Mouse (Mus musculus): ENCODE data around the gene Smyd3. TPM values are rescaled to one million over a fixed set of nuclear protein-coding genes. Genes with fewer than 3 reads are reported as not detected.

Smyd3 gene
- polyA plus RNA-seq, 1 experiment, result 40.2 TPM

- Histone ChIP-seq H3K4me1 (ENCODE audit: control insufficient read depth, insufficient read depth, low read length) (no peaks in the 10 kb centered on the region), H3K27me3 (ENCODE audit: control insufficient read depth, insufficient read depth, low read length, poor library complexity, severe bottlenecking) (no peaks in the 10 kb centered on the region), H3K9ac (ENCODE audit: low read depth, poor library complexity, severe bottlenecking) (no peak overlapping the region), H3K27ac (ENCODE audit: insufficient read depth, low read length) (no peak overlapping the region), H3K4me3 (ENCODE audit: low read depth, low read length) (no peak overlapping the region), H3K36me3 (ENCODE audit: control insufficient read depth, insufficient read depth, low read length, poor library complexity, severe bottlenecking) (no peaks in the 10 kb centered on the region), H3K9me3 (replicated peaks; ENCODE audit: control insufficient read depth, insufficient read depth, low read length, poor library complexity, severe bottlenecking) (no peaks in the 10 kb centered on the region)
- no peak for TF ChIP-seq POLR2A (IDR thresholded peaks at IDR 0.05; ENCODE audit: insufficient read depth, low read length)
- no peak for TF ChIP-seq EP300 (IDR thresholded peaks at IDR 0.05; ENCODE audit: insufficient read depth, low read depth, low read length)
- TF ChIP-seq CTCF (IDR thresholded peaks at IDR 0.05; ENCODE audit: low read depth, low read length), result no peak
These were observed 306.5 kb downstream of the Smyd3 start for GRCm38 (mm10) chr1:179211313-179211712.

- Histone ChIP-seq H3K36me3 (ENCODE audit: control insufficient read depth, insufficient read depth, low read length, poor library complexity, severe bottlenecking) (no peaks in the 10 kb centered on the region), H3K9ac (ENCODE audit: low read depth, poor library complexity, severe bottlenecking) (no peak overlapping the region), H3K9me3 (replicated peaks; ENCODE audit: control insufficient read depth, insufficient read depth, low read length, poor library complexity, severe bottlenecking) (no peaks in the 10 kb centered on the region), H3K27me3 (ENCODE audit: control insufficient read depth, insufficient read depth, low read length, poor library complexity, severe bottlenecking) (no peaks in the 10 kb centered on the region), H3K4me3 (ENCODE audit: low read depth, low read length) (no peak overlapping the region), H3K4me1 (ENCODE audit: control insufficient read depth, insufficient read depth, low read length) (no peaks in the 10 kb centered on the region), H3K27ac (ENCODE audit: insufficient read depth, low read length) (no peak overlapping the region)
- TF ChIP-seq POLR2A (IDR thresholded peaks at IDR 0.05; ENCODE audit: insufficient read depth, low read length) (no peak), CTCF (IDR thresholded peaks at IDR 0.05; ENCODE audit: low read depth, low read length) (no peak), EP300 (IDR thresholded peaks at IDR 0.05; ENCODE audit: insufficient read depth, low read depth, low read length) (no peak)
These were observed 309.8 kb downstream of the Smyd3 start for GRCm38 (mm10) chr1:179207846-179208595.

GRCm38 (mm10) chr1:179207180-179207741 lies 310.6 kb downstream of the Smyd3 start:
- Histone ChIP-seq H3K4me1 (ENCODE audit: control insufficient read depth, insufficient read depth, low read length) (peaks cover 2% of the 10 kb centered on the region), H3K9ac (ENCODE audit: low read depth, poor library complexity, severe bottlenecking) (no peak overlapping the region), H3K36me3 (ENCODE audit: control insufficient read depth, insufficient read depth, low read length, poor library complexity, severe bottlenecking) (no peaks in the 10 kb centered on the region), H3K27ac (ENCODE audit: insufficient read depth, low read length) (no peak overlapping the region), H3K27me3 (ENCODE audit: control insufficient read depth, insufficient read depth, low read length, poor library complexity, severe bottlenecking) (no peaks in the 10 kb centered on the region), H3K9me3 (replicated peaks; ENCODE audit: control insufficient read depth, insufficient read depth, low read length, poor library complexity, severe bottlenecking) (no peaks in the 10 kb centered on the region), H3K4me3 (ENCODE audit: low read depth, low read length) (no peak overlapping the region)
- TF ChIP-seq CTCF (IDR thresholded peaks at IDR 0.05; ENCODE audit: low read depth, low read length), result no peak

GRCm38 (mm10) chr1:179198517-179199200 lies 319.2 kb downstream of the Smyd3 start:
- Histone ChIP-seq H3K27ac (ENCODE audit: insufficient read depth, low read length) (no peak overlapping the region), H3K4me3 (ENCODE audit: low read depth, low read length) (no peak overlapping the region), H3K9me3 (replicated peaks; ENCODE audit: control insufficient read depth, insufficient read depth, low read length, poor library complexity, severe bottlenecking) (no peaks in the 10 kb centered on the region), H3K27me3 (ENCODE audit: control insufficient read depth, insufficient read depth, low read length, poor library complexity, severe bottlenecking) (no peaks in the 10 kb centered on the region), H3K9ac (ENCODE audit: low read depth, poor library complexity, severe bottlenecking) (no peak overlapping the region), H3K4me1 (ENCODE audit: control insufficient read depth, insufficient read depth, low read length) (peaks cover 8% of the 10 kb centered on the region), H3K36me3 (ENCODE audit: control insufficient read depth, insufficient read depth, low read length, poor library complexity, severe bottlenecking) (no peaks in the 10 kb centered on the region)
- TF ChIP-seq EP300 (IDR thresholded peaks at IDR 0.05; ENCODE audit: insufficient read depth, low read depth, low read length) (peak; percentile 96), POLR2A (IDR thresholded peaks at IDR 0.05; ENCODE audit: insufficient read depth, low read length) (no peak)

- Histone ChIP-seq H3K36me3 (ENCODE audit: control insufficient read depth, insufficient read depth, low read length, poor library complexity, severe bottlenecking) (no peaks in the 10 kb centered on the region), H3K27ac (ENCODE audit: insufficient read depth, low read length) (no peak overlapping the region), H3K4me1 (ENCODE audit: control insufficient read depth, insufficient read depth, low read length) (peaks cover 8% of the 10 kb centered on the region), H3K9me3 (replicated peaks; ENCODE audit: control insufficient read depth, insufficient read depth, low read length, poor library complexity, severe bottlenecking) (no peaks in the 10 kb centered on the region), H3K9ac (ENCODE audit: low read depth, poor library complexity, severe bottlenecking) (no peak overlapping the region), H3K4me3 (ENCODE audit: low read depth, low read length) (no peak overlapping the region), H3K27me3 (ENCODE audit: control insufficient read depth, insufficient read depth, low read length, poor library complexity, severe bottlenecking) (no peaks in the 10 kb centered on the region)
- peak; percentile 29; the same call in 1 of the 2 replicates for TF ChIP-seq EP300 (IDR thresholded peaks at IDR 0.05; ENCODE audit: insufficient read depth, low read depth, low read length)
- TF ChIP-seq CTCF (IDR thresholded peaks at IDR 0.05; ENCODE audit: low read depth, low read length), result no peak
These were observed 319.9 kb downstream of the Smyd3 start for GRCm38 (mm10) chr1:179197821-179198516.
